Mouse (Mus musculus) MEL (cell line): ENCODE measurements at regions not wholly inside any gene's neighbourhood (a gene's known extent, or its start where the extent isn't known, plus 50 kb on each side); places are given as distances from the start of the nearest gene placed in this dataset.

Source experiments
- DNase-seq: peaks from one replicate; pipeline ENCODE4 v3.0.0; 2011; ENCODE audit warnings: low read depth, low spot score
- H3K27ac ChIP-seq: 2 replicates; pipeline ENCODE4 v1.5.1; 2012; ENCODE audit warnings: low read depth, mild to moderate bottlenecking, control low read depth, low read length, moderate library complexity; ENCODE audit not compliant: control insufficient read depth
- H3K27me3 ChIP-seq, 2 experiments: fragments of 150-350 bp in 1 of 2; sonication (generic) in 1 of 2; 2 replicates each; pipeline ENCODE4 v1.6.1; 2012; ENCODE audit warnings: low read length in 2 of 2, mild to moderate bottlenecking in 2 of 2, improper control_type of control experiment in 1 of 2, moderate library complexity in 1 of 2; ENCODE audit not compliant: insufficient read depth in 2 of 2, control insufficient read depth in 1 of 2
- H3K36me3 ChIP-seq, 2 experiments: 2 replicates each; pipeline ENCODE4 v1.6.1; 2012 to 2014; ENCODE audit warnings: low read length in 2 of 2, improper control_type of control experiment in 1 of 2, inconsistent platforms in 1 of 2, mild to moderate bottlenecking in 1 of 2; ENCODE audit not compliant: insufficient read depth in 2 of 2, control insufficient read depth in 1 of 2
- H3K4me1 ChIP-seq, 2 experiments: fragments of 150-350 bp in 1 of 2; sonication (generic) in 1 of 2; 2 replicates each; pipeline ENCODE4 v1.6.1; 2012; ENCODE audit warnings: low read length in 2 of 2, improper control_type of control experiment in 1 of 2, mild to moderate bottlenecking in 1 of 2; ENCODE audit not compliant: insufficient read depth in 2 of 2, control insufficient read depth in 1 of 2
- H3K4me3 ChIP-seq, 2 experiments: fragments of 150-350 bp in 1 of 2; sonication (generic) in 1 of 2; 2 replicates each; pipeline ENCODE4 v1.5.1; 2012; ENCODE audit warnings: low read depth in 2 of 2, low read length in 2 of 2, mild to moderate bottlenecking in 2 of 2, moderate library complexity in 2 of 2, control low read depth in 1 of 2, improper control_type of control experiment in 1 of 2; ENCODE audit not compliant: control insufficient read depth in 1 of 2, insufficient read depth in 1 of 2
- H3K79me2 ChIP-seq: 2 replicates; pipeline ENCODE4 v1.6.1; 2012; ENCODE audit warnings: mild to moderate bottlenecking, low read length, moderate library complexity; ENCODE audit not compliant: control insufficient read depth, poor library complexity, insufficient read depth
- H3K9ac ChIP-seq: 2 replicates; pipeline ENCODE4 v1.6.1; 2012; ENCODE audit warnings: low read depth, mild to moderate bottlenecking, control low read depth, low read length, moderate library complexity; ENCODE audit not compliant: control insufficient read depth, poor library complexity, severe bottlenecking
- H3K9me3 ChIP-seq: fragments of 150-350 bp; sonication (generic); replicated peaks from 2 replicates; pipeline ENCODE4 v1.6.1; 2012; ENCODE audit warnings: mild to moderate bottlenecking, low read length, improper control_type of control experiment, moderate library complexity; ENCODE audit not compliant: insufficient read depth
- CHD1 ChIP-seq: IDR thresholded peaks from 2 replicates; pipeline ENCODE4 v1.6.1; 2012; ENCODE audit warnings: low read depth, mild to moderate bottlenecking, inconsistent platforms, low read length, improper control_type of control experiment
- CTCF ChIP-seq, 3 experiments: IDR thresholded peaks in 2 of 3; conservative IDR thresholded peaks in 1 of 3; 2 replicates each; pipeline ENCODE4 v1.5.1; 2011 to 2012; ENCODE audit warnings: low read length in 3 of 3, low read depth in 2 of 3, mild to moderate bottlenecking in 2 of 3, improper control_type of control experiment in 1 of 3, inconsistent platforms in 1 of 3, mixed read lengths in 1 of 3, moderate library complexity in 1 of 3; ENCODE audit not compliant: control insufficient read depth in 1 of 3, insufficient read depth in 1 of 3, poor library complexity in 1 of 3, severe bottlenecking in 1 of 3
- E2F4 ChIP-seq: IDR thresholded peaks from 2 replicates; pipeline ENCODE4 v1.6.1; 2011; ENCODE audit warnings: low read depth, low read length, improper control_type of control experiment, borderline replicate concordance
- EP300 ChIP-seq, 2 experiments: IDR thresholded peaks; 2 replicates each; pipeline ENCODE4 v1.6.1; 2011; ENCODE audit warnings: improper control_type of control experiment in 2 of 2, low read length in 2 of 2, low read depth in 1 of 2, mild to moderate bottlenecking in 1 of 2
- ETS1 ChIP-seq: IDR thresholded peaks from 2 replicates; pipeline ENCODE4 v1.6.1; 2012; ENCODE audit warnings: low read depth, mild to moderate bottlenecking, inconsistent platforms, low read length, improper control_type of control experiment, moderate library complexity
- GABPA ChIP-seq: IDR thresholded peaks from 2 replicates; pipeline ENCODE4 v1.6.1; 2012; ENCODE audit warnings: low read depth, mild to moderate bottlenecking, inconsistent platforms, low read length, improper control_type of control experiment, moderate library complexity
- HCFC1 ChIP-seq: IDR thresholded peaks from 2 replicates; pipeline ENCODE4 v1.6.1; 2012; ENCODE audit warnings: low read depth, mild to moderate bottlenecking, inconsistent platforms, low read length, improper control_type of control experiment, moderate library complexity
- KAT2A ChIP-seq: conservative IDR thresholded peaks from 2 replicates; pipeline ENCODE4 v1.6.1; 2012; ENCODE audit warnings: low read depth, low read length, improper control_type of control experiment, inconsistent platforms
- MAFK ChIP-seq: IDR thresholded peaks from 2 replicates; pipeline ENCODE4 v1.6.1; 2011; ENCODE audit warnings: low read depth, mild to moderate bottlenecking, low read length, improper control_type of control experiment, borderline replicate concordance
- MAX ChIP-seq: IDR thresholded peaks from 2 replicates; pipeline ENCODE4 v1.6.1; 2011; ENCODE audit warnings: low read length, improper control_type of control experiment
- MYC ChIP-seq: IDR thresholded peaks from 2 replicates; pipeline ENCODE4 v1.6.1; 2011; ENCODE audit warnings: low read depth, mild to moderate bottlenecking, low read length, improper control_type of control experiment, moderate library complexity
- NELFE ChIP-seq: IDR thresholded peaks from 2 replicates; pipeline ENCODE4 v1.6.1; 2011; ENCODE audit warnings: low read depth, low read length, improper control_type of control experiment
- NRF1 ChIP-seq: IDR thresholded peaks from 2 replicates; pipeline ENCODE4 v1.6.1; 2014; ENCODE audit warnings: low read depth, mild to moderate bottlenecking, inconsistent platforms, low read length, improper control_type of control experiment, moderate library complexity; ENCODE audit not compliant: poor library complexity, insufficient read depth, severe bottlenecking
- POLR2A ChIP-seq, 2 experiments: IDR thresholded peaks; 2 replicates each; pipeline ENCODE4 v1.6.1; 2011 to 2012; ENCODE audit warnings: low read length in 2 of 2, mild to moderate bottlenecking in 2 of 2, control low read depth in 1 of 2, improper control_type of control experiment in 1 of 2, low read depth in 1 of 2, moderate library complexity in 1 of 2; ENCODE audit not compliant: control insufficient read depth in 1 of 2, insufficient read depth in 1 of 2, poor library complexity in 1 of 2
- RCOR1 ChIP-seq: IDR thresholded peaks from 2 replicates; pipeline ENCODE4 v1.6.1; 2012; ENCODE audit warnings: low read depth, mild to moderate bottlenecking, inconsistent platforms, low read length, improper control_type of control experiment
- SIN3A ChIP-seq: IDR thresholded peaks from 2 replicates; pipeline ENCODE4 v1.6.1; 2012; ENCODE audit warnings: low read length, improper control_type of control experiment, inconsistent platforms
- SMC3 ChIP-seq: IDR thresholded peaks from 2 replicates; pipeline ENCODE4 v1.6.1; 2011; ENCODE audit warnings: low read depth, low read length, improper control_type of control experiment
- TBP ChIP-seq: IDR thresholded peaks from 2 replicates; pipeline ENCODE4 v1.8.0; 2011; ENCODE audit warnings: low read depth, low read length, improper control_type of control experiment
- TCF12 ChIP-seq: IDR thresholded peaks from 2 replicates; pipeline ENCODE4 v1.6.1; 2014; ENCODE audit warnings: low read depth, mild to moderate bottlenecking, inconsistent platforms, low read length, improper control_type of control experiment, moderate library complexity
- USF2 ChIP-seq, 2 experiments: IDR thresholded peaks; 2 replicates each; pipeline ENCODE4 v1.6.1; 2011 to 2012; ENCODE audit warnings: improper control_type of control experiment in 2 of 2, low read length in 2 of 2, borderline replicate concordance in 1 of 2, inconsistent platforms in 1 of 2, low read depth in 1 of 2, mild to moderate bottlenecking in 1 of 2; ENCODE audit not compliant: insufficient read depth in 1 of 2
- ZC3H11A ChIP-seq: IDR thresholded peaks from 2 replicates; pipeline ENCODE4 v1.6.1; 2012; ENCODE audit warnings: low read depth, mild to moderate bottlenecking, inconsistent platforms, low read length, improper control_type of control experiment
- ZNF384 ChIP-seq: IDR thresholded peaks from 2 replicates; pipeline ENCODE4 v1.6.1; 2012; ENCODE audit warnings: low read depth, mild to moderate bottlenecking, inconsistent platforms, low read length, improper control_type of control experiment

- Histone ChIP-seq H3K9ac (no peak overlapping the region), H3K27ac (no peak overlapping the region), H3K79me2 (no peaks in the 10 kb centered on the region), H3K4me1 (no peaks in the 10 kb centered on the region), H3K36me3 (no peaks in the 10 kb centered on the region), H3K9me3 (no peaks in the 10 kb centered on the region)
- no peak for DNase-seq
- TF ChIP-seq SIN3A (no peak), MAX (no peak), RCOR1 (no peak), USF2 (IDR thresholded peaks at IDR 0.05; ENCODE audit: borderline replicate concordance in 1 of 2, insufficient read depth in 1 of 2, low read depth in 1 of 2, low read length in 2 of 2) (no peak), SMC3 (no peak), KAT2A (no peak), MYC (no peak), CHD1 (no peak), NELFE (no peak), ZC3H11A (no peak), MAFK (no peak)
- TF ChIP-seq, all 39 proteins: peak for 0
- Histone ChIP-seq H3K4me3 (no peak overlapping the region), H3K27me3 (no peaks in the 10 kb centered on the region)
Measured at GRCm38 (mm10) chr4:91092323-91092722, 308.3 kb downstream of the Elavl2 start.

- Histone ChIP-seq H3K4me1 (no peaks in the 10 kb centered on the region), H3K36me3 (no peaks in the 10 kb centered on the region)
- TF ChIP-seq ZNF384 = no peak
- no peak for TF ChIP-seq GABPA
- TF ChIP-seq EP300 (IDR thresholded peaks at IDR 0.05; ENCODE audit: low read depth in 1 of 2, low read length in 2 of 2) = no peak
- TF ChIP-seq E2F4 = no peak
- TF ChIP-seq TBP = no peak
- TF ChIP-seq NRF1 = no peak
- TF ChIP-seq HCFC1 = no peak
- no peak for TF ChIP-seq TCF12
- no peak for TF ChIP-seq ETS1
- no peak for TF ChIP-seq CTCF (IDR thresholded peaks at IDR 0.05 in 2 of 3, conservative IDR thresholded peaks at IDR 0.05 in 1 of 3; ENCODE audit: control insufficient read depth in 1 of 3, insufficient read depth in 1 of 3, low read depth in 2 of 3, low read length in 3 of 3, poor library complexity in 1 of 3, severe bottlenecking in 1 of 3)
- no peak for TF ChIP-seq POLR2A (IDR thresholded peaks at IDR 0.05; ENCODE audit: control insufficient read depth in 1 of 2, insufficient read depth in 1 of 2, low read depth in 1 of 2, low read length in 2 of 2, poor library complexity in 1 of 2)
- TF ChIP-seq, all 39 proteins: peak for 0
- no peak for DNase-seq
- H3K9ac ChIP-seq = no peak overlapping the region
- no peak overlapping the region for H3K4me3 ChIP-seq
- H3K9me3 ChIP-seq = no peaks in the 10 kb centered on the region
- no peaks in the 10 kb centered on the region for H3K27me3 ChIP-seq
- H3K27ac ChIP-seq = no peak overlapping the region
- no peaks in the 10 kb centered on the region for H3K79me2 ChIP-seq
Measured at GRCm38 (mm10) chr4:91091910-91092309, 308.7 kb downstream of the Elavl2 start.
